Mouse (Mus musculus) brain, embryonic 14.5 days (tissue): ENCODE data around the gene Dnajc16.

Experiments used
- CTCF ChIP-seq: fragments of 200-500 bp; IDR thresholded peaks from 2 replicates; pipeline ENCODE4 v1.5.1; 2012; ENCODE audit warnings: inconsistent platforms, mild to moderate bottlenecking, moderate library complexity, borderline replicate concordance; ENCODE audit not compliant: insufficient read depth, insufficient read length; ENCODE audit errors: extremely low read depth
- POLR2A ChIP-seq: fragments of 200-500 bp; IDR thresholded peaks from 2 replicates; pipeline ENCODE4 v1.6.1; 2012; ENCODE audit warnings: mild to moderate bottlenecking, inconsistent platforms, borderline replicate concordance; ENCODE audit not compliant: poor library complexity, insufficient read depth, insufficient read length, severe bottlenecking; ENCODE audit errors: extremely low read depth

DNA sequence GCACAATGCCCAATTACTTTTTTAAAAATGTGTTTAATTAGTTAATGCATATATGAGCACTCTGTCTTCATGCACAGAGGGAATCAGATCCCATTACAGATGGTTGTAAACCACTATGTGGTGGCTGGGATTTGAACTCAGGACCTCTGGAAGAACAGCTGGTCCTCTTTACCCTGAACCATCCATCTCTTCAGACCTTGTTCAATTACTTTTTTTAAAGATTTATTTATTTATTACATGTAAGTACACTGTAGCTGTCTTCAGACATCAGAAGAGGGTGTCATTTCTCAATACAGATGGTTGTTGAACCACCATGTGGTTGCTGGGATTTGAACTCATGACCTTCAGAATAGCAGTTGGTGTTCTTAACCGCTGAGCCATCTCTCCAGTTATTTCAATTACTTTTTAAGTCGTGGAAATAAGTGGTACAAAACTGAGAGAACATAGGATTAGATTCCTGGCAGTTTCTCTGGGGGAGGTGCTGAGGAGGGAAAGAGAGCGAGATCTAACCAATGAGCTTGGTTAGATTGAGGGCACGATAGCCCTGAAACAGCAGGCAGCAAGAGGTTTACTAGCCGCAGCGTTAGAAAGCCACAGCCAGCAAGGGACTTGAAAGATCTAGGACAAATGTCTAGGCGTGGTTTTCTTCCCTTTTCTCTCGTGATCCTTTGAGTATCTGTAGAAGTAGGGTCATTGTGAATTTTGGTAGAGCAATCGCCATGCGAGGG lies 2.0 kb upstream of the Dnajc16 start:
- TF ChIP-seq CTCF (no peak), POLR2A (no peak)
